Mouse (Mus musculus) neural tube, embryonic 11.5 days (tissue): ENCODE results near the gene Pde6h. TPM values are rescaled to one million over a fixed set of nuclear protein-coding genes. Genes with fewer than 3 reads are reported as not detected.

Experiments
- ATAC-seq: fragments of 200-750 bp; cut with Nextera tagmentation; 2 replicates; pipeline ENCODE4 v1.8.0; 2017; ENCODE audit warnings: moderate number of reproducible peaks, mild to moderate bottlenecking, moderate TSS enrichment, moderate library complexity; ENCODE audit not compliant: insufficient read depth, low FRiP score, low TSS enrichment
- DNase-seq: peaks from one replicate; pipeline ENCODE4 v3.0.0-alpha.2; 2015; ENCODE audit warnings: low spot score
- H3K27ac ChIP-seq: fragments of 300-500 bp; sonication (generic); 2 replicates; pipeline ENCODE4 v1.5.1; 2014; ENCODE audit warnings: low read depth, mild to moderate bottlenecking, low read length
- H3K27me3 ChIP-seq: fragments of 300-500 bp; sonication (generic); 2 replicates; pipeline ENCODE4 v1.6.1; 2014; ENCODE audit warnings: mild to moderate bottlenecking, low read length, mixed read lengths; ENCODE audit not compliant: control insufficient read depth, insufficient read depth
- H3K36me3 ChIP-seq: fragments of 300-500 bp; sonication (generic); 2 replicates; pipeline ENCODE4 v1.6.1; 2014; ENCODE audit warnings: mild to moderate bottlenecking, low read length, moderate library complexity, mixed read lengths; ENCODE audit not compliant: control insufficient read depth, insufficient read depth
- H3K4me1 ChIP-seq: fragments of 300-500 bp; sonication (generic); 2 replicates; pipeline ENCODE4 v1.6.1; 2014; ENCODE audit warnings: low read length, mixed read lengths; ENCODE audit not compliant: control insufficient read depth, insufficient read depth
- H3K4me2 ChIP-seq: fragments of 300-500 bp; sonication (generic); 2 replicates; pipeline ENCODE4 v1.6.1; 2014; ENCODE audit warnings: low read depth, mild to moderate bottlenecking, moderate library complexity
- H3K4me3 ChIP-seq: fragments of 300-500 bp; sonication (generic); 2 replicates; pipeline ENCODE4 v1.5.1; 2014; ENCODE audit warnings: low read depth, low read length
- H3K9ac ChIP-seq: fragments of 300-500 bp; sonication (generic); 2 replicates; pipeline ENCODE4 v1.6.1; 2014; ENCODE audit warnings: mild to moderate bottlenecking, low read length
- H3K9me3 ChIP-seq: fragments of 300-500 bp; sonication (generic); 2 replicates; pipeline ENCODE4 v1.6.1; 2016; ENCODE audit warnings: low read length; ENCODE audit not compliant: control insufficient read depth
- WGBS: fragments of 180-500 bp; shearing (Covaris S2); extraction: QIAGEN DNeasy Blood & Tissue Kit; methylation state at CpG from one replicate; pipeline ENCODE4 v1.1.7; 2014; 5-methylcytosine and 5-hydroxymethylcytosine counted together
- polyA plus RNA-seq: library from polyadenylated mRNA; unstranded; fragments of >200 nt; fragmentation: Nextera tagmentation; extraction: Ambion mirVana; gene quantifications from 2 replicates; pipeline ENCODE4 v1.2.1, GENCODE M21; 2014

Pde6h gene
- polyA plus RNA-seq, 1 experiment from 2014 or later = not detected

GRCm38 (mm10) chr6:136934068-136934467 is 10.4 kb downstream of the Pde6h start:
- Histone ChIP-seq H3K4me2 (no peak overlapping the region), H3K27ac (no peak overlapping the region), H3K4me1 (no peaks in the 10 kb centered on the region), H3K4me3 (no peak overlapping the region), H3K27me3 (no peaks in the 10 kb centered on the region), H3K9me3 (no peaks in the 10 kb centered on the region), H3K36me3 (no peaks in the 10 kb centered on the region), H3K9ac (no peak overlapping the region)
- DNase-seq (no peak), ATAC-seq (no peak)
- 87% methylated on average over 7 of the region's 7 CpGs for WGBS

GRCm38 (mm10) chr6:136935233-136935632 is 11.6 kb downstream of the Pde6h start:
- DNase-seq (no peak), ATAC-seq (no peak)
- Histone ChIP-seq H3K36me3 (no peaks in the 10 kb centered on the region), H3K9me3 (no peaks in the 10 kb centered on the region), H3K4me1 (no peaks in the 10 kb centered on the region), H3K4me2 (no peak overlapping the region), H3K4me3 (no peak overlapping the region), H3K27ac (no peak overlapping the region), H3K27me3 (no peaks in the 10 kb centered on the region), H3K9ac (no peak overlapping the region)
- WGBS = 81% methylated on average over 3 of the region's 3 CpGs

GRCm38 (mm10) chr6:136936361-136936760 is 12.7 kb downstream of the Pde6h start:
- Histone ChIP-seq H3K27me3 (no peaks in the 10 kb centered on the region), H3K4me3 (no peak overlapping the region), H3K36me3 (no peaks in the 10 kb centered on the region), H3K27ac (no peak overlapping the region), H3K9ac (no peak overlapping the region), H3K9me3 (no peaks in the 10 kb centered on the region), H3K4me2 (no peak overlapping the region), H3K4me1 (no peaks in the 10 kb centered on the region)
- WGBS = 86% methylated on average over 9 of the region's 9 CpGs
- DNase-seq (no peak), ATAC-seq (no peak)

DNA sequence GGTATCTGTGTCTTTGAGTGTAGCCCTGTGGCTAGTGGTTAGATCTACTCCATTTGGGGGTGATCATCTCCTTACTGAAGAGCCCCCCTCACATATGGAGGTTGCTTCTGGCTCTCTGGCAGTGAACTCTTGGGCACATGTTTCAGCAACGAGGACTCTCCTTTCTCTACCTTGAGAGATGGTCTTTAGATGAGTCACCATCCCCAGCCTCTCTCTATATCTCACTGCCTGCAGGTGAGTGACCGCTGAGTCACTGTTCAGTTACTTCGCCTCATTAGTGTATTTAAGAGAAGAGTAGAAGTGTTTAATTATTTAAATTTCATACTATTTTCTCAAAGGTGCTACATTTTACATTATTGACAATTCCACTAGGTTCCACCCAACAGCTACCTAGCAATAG is 13.5 kb downstream of the Pde6h start:
- no peak overlapping the region for H3K4me2 ChIP-seq
- H3K4me1 ChIP-seq = no peaks in the 10 kb centered on the region
- WGBS = 80% methylated on average over 3 of the region's 3 CpGs
- H3K27me3 ChIP-seq = no peaks in the 10 kb centered on the region
- ATAC-seq = no peak
- H3K27ac ChIP-seq = no peak overlapping the region
- no peak for DNase-seq
- no peaks in the 10 kb centered on the region for H3K9me3 ChIP-seq
- no peak overlapping the region for H3K4me3 ChIP-seq
- H3K36me3 ChIP-seq = no peaks in the 10 kb centered on the region
- no peak overlapping the region for H3K9ac ChIP-seq

GRCm38 (mm10) chr6:136938331-136939126 is 14.9 kb downstream of the Pde6h start:
- 84% methylated on average over 18 of the region's 18 CpGs for WGBS
- Histone ChIP-seq H3K27ac (no peak overlapping the region), H3K9ac (no peak overlapping the region), H3K27me3 (no peaks in the 10 kb centered on the region), H3K36me3 (no peaks in the 10 kb centered on the region), H3K4me1 (no peaks in the 10 kb centered on the region), H3K4me3 (no peak overlapping the region), H3K9me3 (no peaks in the 10 kb centered on the region), H3K4me2 (no peak overlapping the region)
- no peak for DNase-seq
- no peak for ATAC-seq

- no peaks in the 10 kb centered on the region for H3K36me3 ChIP-seq
- WGBS = 82% methylated on average over 14 of the region's 14 CpGs
- no peaks in the 10 kb centered on the region for H3K4me1 ChIP-seq
- ATAC-seq (no peak), DNase-seq (no peak)
- no peaks in the 10 kb centered on the region for H3K27me3 ChIP-seq
- H3K27ac ChIP-seq = no peak overlapping the region
- H3K4me3 ChIP-seq = no peak overlapping the region
- no peak overlapping the region for H3K9ac ChIP-seq
- H3K9me3 ChIP-seq = no peaks in the 10 kb centered on the region
- H3K4me2 ChIP-seq = no peak overlapping the region
Measured at GRCm38 (mm10) chr6:136939326-136940187, 15.9 kb downstream of the Pde6h start.

DNA sequence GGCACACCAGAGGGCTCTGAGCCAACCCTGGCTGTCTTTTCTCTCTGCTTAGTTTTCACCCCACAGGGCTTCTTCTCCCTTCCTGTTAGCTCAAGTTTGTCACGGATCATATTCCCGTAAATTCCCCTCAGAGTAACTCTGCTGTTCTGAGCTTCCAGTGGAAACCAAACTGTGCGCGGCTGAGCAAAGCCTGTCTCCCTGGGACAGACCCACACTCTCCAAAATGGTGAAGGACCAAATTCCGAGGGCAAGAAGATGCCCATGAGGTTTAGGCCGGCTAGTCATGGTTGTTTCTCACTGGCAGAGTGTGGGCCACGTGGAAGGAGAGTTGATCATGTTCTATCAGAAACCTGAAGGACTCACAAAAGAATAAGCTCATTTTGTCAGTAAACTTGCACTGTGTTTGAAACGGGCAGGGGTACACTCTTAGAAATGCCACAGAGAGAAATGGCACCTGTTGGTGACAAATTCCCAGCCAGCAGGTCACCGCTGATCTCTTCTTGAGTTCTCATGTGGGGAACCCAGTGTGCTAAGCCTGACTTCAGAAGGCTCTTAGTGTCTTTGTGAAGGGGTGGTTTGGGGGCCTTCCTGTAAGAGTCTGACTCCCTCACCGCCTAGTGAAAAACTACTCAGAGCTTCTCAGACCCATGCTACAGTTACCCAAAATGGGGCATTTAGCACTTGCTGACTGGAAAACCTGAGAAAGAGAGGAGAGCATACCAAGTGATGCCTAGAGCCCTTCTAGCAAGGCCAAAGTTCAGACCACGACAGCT is 16.7 kb downstream of the Pde6h start:
- 81% methylated on average over 11 of the region's 11 CpGs for WGBS
- H3K4me2 ChIP-seq = no peak overlapping the region
- no peak for DNase-seq
- no peaks in the 10 kb centered on the region for H3K4me1 ChIP-seq
- H3K27ac ChIP-seq = 0 out of 2 replicates have a peak overlapping the region, but pooled peaks have one; percentile 20
- no peak overlapping the region for H3K4me3 ChIP-seq
- ATAC-seq = no peak
- no peak overlapping the region for H3K9ac ChIP-seq
- no peaks in the 10 kb centered on the region for H3K27me3 ChIP-seq
- H3K36me3 ChIP-seq = no peaks in the 10 kb centered on the region
- H3K9me3 ChIP-seq = no peaks in the 10 kb centered on the region

GRCm38 (mm10) chr6:136941051-136942021 is 17.7 kb downstream of the Pde6h start, which contains the start of gene Arhgdib:
Gene Arhgdib, minus strand, starts transcription at chr6:136941899.
- Histone ChIP-seq H3K4me3 (no peak within 1 kb of the TSS), H3K27me3 (no peaks in the 10 kb centered on the region), H3K9me3 (no peaks in the 10 kb centered on the region), H3K4me2 (no peak within 1 kb of the TSS), H3K27ac (0 out of 2 replicates have a peak within 1 kb of the TSS, but pooled peaks have one; percentile 20), H3K4me1 (no peaks in the 10 kb centered on the region), H3K9ac (no peak within 1 kb of the TSS), H3K36me3 (no peaks in the 10 kb centered on the region)
- WGBS = 64% methylated on average over 12 of the region's 12 CpGs
- no peak for ATAC-seq
- DNase-seq = no peak
